Mouse (Mus musculus) ES-Bruce4 (cell line): Measurements from ENCODE around the gene Schip1. TPM values are rescaled to one million over a fixed set of nuclear protein-coding genes. Genes with fewer than 3 reads are reported as not detected.

Experiments
- H3K27ac ChIP-seq: 2 replicates; pipeline ENCODE4 v1.5.1; 2012; ENCODE audit warnings: low read length, inconsistent platforms; ENCODE audit not compliant: insufficient read depth
- H3K27me3 ChIP-seq: 2 replicates; pipeline ENCODE4 v1.6.1; 2012; ENCODE audit warnings: mild to moderate bottlenecking, low read length, inconsistent platforms; ENCODE audit not compliant: control insufficient read depth, poor library complexity, insufficient read depth, severe bottlenecking
- H3K36me3 ChIP-seq: 2 replicates; pipeline ENCODE4 v1.6.1; 2012; ENCODE audit warnings: inconsistent platforms, mild to moderate bottlenecking, low read length, moderate library complexity; ENCODE audit not compliant: control insufficient read depth, poor library complexity, insufficient read depth, severe bottlenecking
- H3K4me1 ChIP-seq: one replicate; pipeline ENCODE4 v1.8.1; 2011; ENCODE audit warnings: low read length; ENCODE audit not compliant: control insufficient read depth, insufficient read depth
- H3K4me3 ChIP-seq: 2 replicates; pipeline ENCODE4 v1.5.1; 2011; ENCODE audit warnings: low read depth, mild to moderate bottlenecking, low read length
- H3K9ac ChIP-seq: 2 replicates; pipeline ENCODE4 v1.6.1; 2012; ENCODE audit warnings: low read depth, mild to moderate bottlenecking, inconsistent platforms; ENCODE audit not compliant: poor library complexity, severe bottlenecking
- H3K9me3 ChIP-seq: replicated peaks from 2 replicates; pipeline ENCODE4 v1.6.1; 2012; ENCODE audit warnings: mild to moderate bottlenecking, low read length, inconsistent platforms; ENCODE audit not compliant: control insufficient read depth, poor library complexity, insufficient read depth, severe bottlenecking
- CTCF ChIP-seq: IDR thresholded peaks from one replicate; pipeline ENCODE4 v1.8.1; 2011; ENCODE audit warnings: low read depth, low read length
- EP300 ChIP-seq: IDR thresholded peaks from 2 replicates; pipeline ENCODE4 v1.6.1; 2011; ENCODE audit warnings: low read depth, low read length; ENCODE audit not compliant: insufficient read depth
- POLR2A ChIP-seq: IDR thresholded peaks from one replicate; pipeline ENCODE4 v1.8.1; 2011; ENCODE audit warnings: low read length; ENCODE audit not compliant: insufficient read depth
- polyA plus RNA-seq: library from polyadenylated mRNA; stranded (reverse); fragments of >200 nt; gene quantifications from 2 replicates; pipeline ENCODE4 v1.2.4, GENCODE M21; 2011; ENCODE audit warnings: low read depth; ENCODE audit not compliant: missing spikeins, insufficient read depth, insufficient read length

The Schip1 gene
- polyA plus RNA-seq, 1 experiment, result 85.2 TPM

DNA sequence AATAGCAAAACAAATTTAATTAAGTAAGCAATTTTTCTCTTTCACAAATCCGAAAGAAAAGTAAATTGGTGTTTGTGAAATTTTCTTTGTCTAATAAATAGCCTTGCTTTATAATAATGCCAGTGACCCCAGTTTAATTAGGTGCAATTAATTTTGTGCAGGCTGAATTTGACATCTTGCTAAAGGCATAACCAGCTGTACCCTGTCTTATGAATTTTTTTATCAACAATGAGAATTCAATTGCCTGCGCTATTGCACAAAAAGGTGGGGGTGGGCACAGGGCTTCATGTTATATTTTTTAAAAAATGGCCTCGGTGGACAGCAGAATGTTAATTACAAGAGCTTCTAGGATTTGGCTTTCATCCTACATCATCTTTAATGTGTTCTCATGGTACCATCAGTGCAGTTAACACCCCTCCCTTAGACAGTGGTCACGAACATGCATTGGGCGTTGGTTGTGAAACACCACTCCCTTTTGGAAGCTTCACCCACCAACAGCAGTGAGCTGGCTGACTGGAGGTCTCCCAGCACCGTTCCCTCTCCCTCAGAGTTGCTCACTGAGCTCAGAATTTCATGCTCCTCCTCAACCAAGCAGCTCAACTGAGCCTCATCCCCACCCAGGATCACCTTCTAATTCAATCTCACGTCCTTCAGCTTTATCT is 541.5 kb downstream of the Schip1 start:
- Histone ChIP-seq H3K4me1 (no peaks in the 10 kb centered on the region), H3K27me3 (no peaks in the 10 kb centered on the region), H3K4me3 (no peak overlapping the region), H3K27ac (no peak overlapping the region), H3K9me3 (no peaks in the 10 kb centered on the region), H3K36me3 (no peaks in the 10 kb centered on the region), H3K9ac (no peak overlapping the region)
- TF ChIP-seq EP300 (no peak), POLR2A (no peak), CTCF (no peak)

GRCm38 (mm10) chr3:68606730-68607129 is 542.1 kb downstream of the Schip1 start:
- Histone ChIP-seq H3K27ac (no peak overlapping the region), H3K27me3 (no peaks in the 10 kb centered on the region), H3K9me3 (no peaks in the 10 kb centered on the region), H3K36me3 (no peaks in the 10 kb centered on the region), H3K9ac (no peak overlapping the region), H3K4me1 (no peaks in the 10 kb centered on the region), H3K4me3 (no peak overlapping the region)
- TF ChIP-seq POLR2A (no peak), EP300 (no peak), CTCF (no peak)

GRCm38 (mm10) chr3:68607336-68607735 is 542.7 kb downstream of the Schip1 start:
- no peak overlapping the region for H3K9ac ChIP-seq
- no peak for TF ChIP-seq POLR2A
- no peak for TF ChIP-seq CTCF
- TF ChIP-seq EP300, result no peak
- no peaks in the 10 kb centered on the region for H3K9me3 ChIP-seq
- H3K4me1 ChIP-seq, result no peaks in the 10 kb centered on the region
- no peak overlapping the region for H3K27ac ChIP-seq
- no peaks in the 10 kb centered on the region for H3K27me3 ChIP-seq
- no peaks in the 10 kb centered on the region for H3K36me3 ChIP-seq
- no peak overlapping the region for H3K4me3 ChIP-seq

DNA sequence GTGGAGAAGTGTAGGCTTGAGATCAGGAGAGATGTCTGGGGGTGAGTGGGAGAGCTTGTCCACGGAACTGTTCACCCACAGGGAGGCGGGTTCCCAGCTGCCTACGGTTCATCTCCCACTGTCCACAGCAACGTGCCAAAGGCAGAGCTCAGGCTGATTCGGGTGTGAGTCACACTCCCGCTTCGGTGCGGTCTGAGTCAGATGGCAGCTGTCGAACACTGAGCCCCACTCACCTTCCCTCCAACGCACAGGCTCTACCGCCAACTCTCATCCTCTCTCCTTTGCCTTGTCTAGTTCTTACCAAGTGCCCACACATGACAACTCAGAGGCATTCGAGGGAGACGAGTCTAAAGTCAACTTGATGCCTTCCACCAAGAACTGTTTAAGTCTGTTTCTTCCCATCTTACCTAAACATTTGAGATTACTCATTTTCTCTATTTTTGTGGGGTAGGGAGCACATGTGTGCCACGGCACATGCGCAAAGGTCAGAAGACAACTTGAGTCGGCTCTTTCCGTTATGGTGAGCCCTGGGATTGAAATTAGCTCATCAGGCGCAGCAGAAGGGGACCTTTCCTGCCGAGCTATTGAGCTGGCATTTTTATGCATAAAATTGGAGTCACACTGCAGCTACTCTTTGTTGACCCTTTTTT is 544.4 kb downstream of the Schip1 start:
- H3K9me3 ChIP-seq, result no peaks in the 10 kb centered on the region
- H3K27me3 ChIP-seq, result no peaks in the 10 kb centered on the region
- no peak overlapping the region for H3K9ac ChIP-seq
- H3K27ac ChIP-seq, result no peak overlapping the region
- TF ChIP-seq POLR2A (no peak), CTCF (no peak), EP300 (no peak)
- no peak overlapping the region for H3K4me3 ChIP-seq
- no peaks in the 10 kb centered on the region for H3K36me3 ChIP-seq
- no peaks in the 10 kb centered on the region for H3K4me1 ChIP-seq

- Histone ChIP-seq H3K4me3 (no peak overlapping the region), H3K27me3 (no peaks in the 10 kb centered on the region), H3K4me1 (no peaks in the 10 kb centered on the region), H3K9ac (no peak overlapping the region), H3K36me3 (no peaks in the 10 kb centered on the region), H3K9me3 (no peaks in the 10 kb centered on the region), H3K27ac (no peak overlapping the region)
- TF ChIP-seq POLR2A, result no peak
- TF ChIP-seq CTCF, result no peak
- no peak for TF ChIP-seq EP300
Measured at GRCm38 (mm10) chr3:68610011-68610410, 545.4 kb downstream of the Schip1 start.

GRCm38 (mm10) chr3:68610598-68611261 is 546.1 kb downstream of the Schip1 start:
- Histone ChIP-seq H3K27me3 (no peaks in the 10 kb centered on the region), H3K9ac (no peak overlapping the region), H3K4me3 (no peak overlapping the region), H3K9me3 (no peaks in the 10 kb centered on the region), H3K27ac (no peak overlapping the region), H3K36me3 (no peaks in the 10 kb centered on the region), H3K4me1 (no peaks in the 10 kb centered on the region)
- TF ChIP-seq CTCF (no peak), POLR2A (no peak), EP300 (no peak)
